Mouse (Mus musculus): Measurements from ENCODE around the gene Creg2. TPM values are rescaled to one million over a fixed set of nuclear protein-coding genes. Genes with fewer than 3 reads are reported as not detected.

The Creg2 gene
- polyA plus RNA-seq, 1 experiment from 2014 or later = 6.8 TPM

DNA sequence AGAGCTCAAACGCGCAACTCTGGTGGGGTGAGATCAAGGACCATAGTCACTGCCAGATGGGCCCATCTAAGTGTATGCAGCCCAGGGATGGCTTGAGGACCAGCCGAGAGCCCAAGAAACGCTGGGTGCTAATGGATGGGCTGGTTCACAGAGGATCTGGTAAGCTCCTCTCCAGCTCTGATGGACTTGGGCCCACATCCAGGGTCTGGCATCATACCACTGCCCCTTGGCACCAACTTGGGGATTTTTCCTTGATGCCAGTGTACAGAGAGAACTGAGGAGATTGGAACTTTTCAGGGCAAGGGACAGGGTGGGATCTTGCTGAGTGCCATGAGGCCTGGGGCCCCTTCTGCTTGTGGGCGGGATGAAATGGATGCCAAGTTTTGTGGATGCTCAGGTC is 30.4 kb upstream of the Creg2 start:
- Histone ChIP-seq H3K27me3 (ENCODE audit: control insufficient read depth, insufficient read depth, low read length) (no peaks in the 10 kb centered on the region), H3K4me1 (replicated peaks; ENCODE audit: control insufficient read depth, insufficient read depth, low read length) (no peaks in the 10 kb centered on the region), H3K27ac (no peak overlapping the region), H3K9me3 (ENCODE audit: control insufficient read depth, low read length) (no peaks in the 10 kb centered on the region), H3K4me2 (replicated peaks) (no peak overlapping the region), H3K36me3 (replicated peaks; ENCODE audit: control insufficient read depth, insufficient read depth) (no peaks in the 10 kb centered on the region), H3K4me3 (replicated peaks; ENCODE audit: low read length) (no peak overlapping the region), H3K9ac (no peak overlapping the region)
- ATAC-seq (ENCODE audit: low FRiP score) (no peak), DNase-seq (ENCODE audit: low spot score) (no peak)
- 92% methylated on average over 5 of the region's 5 CpGs for WGBS

DNA sequence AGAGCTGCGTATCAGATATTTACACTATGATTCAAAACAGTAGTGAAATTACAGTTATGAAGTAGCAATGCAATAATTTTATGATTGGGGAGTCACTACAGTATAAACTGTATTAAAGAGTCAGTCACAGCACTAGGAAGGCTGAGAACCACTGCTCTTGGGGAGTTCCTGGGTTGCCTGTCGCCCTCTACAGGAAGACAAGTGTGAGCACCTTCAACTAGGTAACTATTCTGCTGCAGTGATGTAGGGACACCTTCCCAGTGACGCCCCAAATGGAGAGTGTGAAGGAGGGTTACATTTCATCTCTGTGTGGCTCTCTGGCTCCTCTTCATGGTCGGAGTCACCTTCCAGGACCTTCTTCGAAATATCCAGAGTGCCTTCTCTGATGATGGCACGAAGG is 29.3 kb upstream of the Creg2 start:
- Histone ChIP-seq H3K4me1 (replicated peaks; ENCODE audit: control insufficient read depth, insufficient read depth, low read length) (no peaks in the 10 kb centered on the region), H3K9ac (no peak overlapping the region), H3K27ac (no peak overlapping the region), H3K36me3 (replicated peaks; ENCODE audit: control insufficient read depth, insufficient read depth) (no peaks in the 10 kb centered on the region), H3K9me3 (ENCODE audit: control insufficient read depth, low read length) (no peaks in the 10 kb centered on the region), H3K4me3 (replicated peaks; ENCODE audit: low read length) (no peak overlapping the region), H3K27me3 (ENCODE audit: control insufficient read depth, insufficient read depth, low read length) (no peaks in the 10 kb centered on the region), H3K4me2 (replicated peaks) (no peak overlapping the region)
- ATAC-seq (ENCODE audit: low FRiP score) (no peak), DNase-seq (ENCODE audit: low spot score) (no peak)
- WGBS = 67% methylated on average over 6 of the region's 6 CpGs

DNA sequence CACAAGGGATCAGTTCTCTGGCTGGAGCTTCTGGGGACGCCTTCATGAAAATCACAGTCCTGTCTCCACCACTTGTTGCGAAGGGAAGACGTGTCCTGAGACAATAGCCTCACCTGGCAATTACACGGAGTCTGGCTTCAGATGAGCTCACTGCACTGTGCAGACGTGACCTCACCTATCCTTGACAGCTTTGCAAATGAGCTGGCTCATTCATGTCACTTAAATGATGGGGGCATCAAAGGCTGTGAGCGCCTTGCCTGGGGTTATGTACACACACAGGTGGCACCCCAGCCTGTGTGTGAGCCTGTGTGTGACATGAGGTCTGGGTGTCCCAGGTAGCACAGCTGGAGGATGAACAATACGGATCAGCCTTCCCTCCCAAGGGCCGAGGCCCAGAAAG is 27.6 kb upstream of the Creg2 start:
- ATAC-seq (ENCODE audit: low FRiP score) (no peak), DNase-seq (ENCODE audit: low spot score) (no peak)
- Histone ChIP-seq H3K9me3 (ENCODE audit: control insufficient read depth, low read length) (no peaks in the 10 kb centered on the region), H3K27me3 (ENCODE audit: control insufficient read depth, insufficient read depth, low read length) (no peaks in the 10 kb centered on the region), H3K27ac (no peak overlapping the region), H3K4me3 (replicated peaks; ENCODE audit: low read length) (no peak overlapping the region), H3K36me3 (replicated peaks; ENCODE audit: control insufficient read depth, insufficient read depth) (no peaks in the 10 kb centered on the region), H3K4me1 (replicated peaks; ENCODE audit: control insufficient read depth, insufficient read depth, low read length) (no peaks in the 10 kb centered on the region), H3K4me2 (replicated peaks) (no peak overlapping the region), H3K9ac (no peak overlapping the region)
- 72% methylated on average over 8 of the region's 8 CpGs for WGBS

DNA sequence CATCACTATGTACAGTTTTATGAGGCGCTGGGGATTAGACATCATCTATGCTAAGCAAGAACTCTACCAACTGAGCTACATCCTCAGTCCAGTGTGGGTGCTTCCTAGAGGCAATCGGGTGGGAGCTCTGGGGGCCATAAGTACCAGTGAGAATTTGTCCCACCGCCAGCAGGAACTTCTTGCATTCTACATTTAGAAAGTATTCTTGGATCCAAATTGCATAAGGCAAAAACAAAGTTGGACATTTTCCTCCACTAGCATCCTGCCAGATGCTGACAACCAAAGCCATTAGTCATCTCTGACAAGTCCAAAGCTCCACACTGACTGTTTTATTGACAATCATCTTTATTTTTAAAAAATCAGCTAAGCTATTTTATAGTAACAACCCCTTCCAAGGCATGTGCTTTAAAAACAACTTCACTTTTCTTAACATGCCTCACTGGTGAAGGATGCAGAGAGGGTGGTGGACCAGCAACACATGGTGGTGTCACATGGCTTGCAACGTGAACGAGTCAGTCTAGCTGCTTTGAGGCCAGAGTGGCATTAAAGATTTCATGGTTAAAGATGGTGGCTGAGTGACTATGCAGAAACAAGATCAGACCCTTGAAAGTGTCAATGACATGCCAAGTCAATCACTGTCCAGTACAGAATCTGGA is 25.1 kb upstream of the Creg2 start:
- Histone ChIP-seq H3K9ac (no peak overlapping the region), H3K9me3 (ENCODE audit: control insufficient read depth, low read length) (no peaks in the 10 kb centered on the region), H3K4me2 (replicated peaks) (no peak overlapping the region), H3K4me1 (replicated peaks; ENCODE audit: control insufficient read depth, insufficient read depth, low read length) (no peaks in the 10 kb centered on the region), H3K27me3 (ENCODE audit: control insufficient read depth, insufficient read depth, low read length) (no peaks in the 10 kb centered on the region), H3K4me3 (replicated peaks; ENCODE audit: low read length) (no peak overlapping the region), H3K36me3 (replicated peaks; ENCODE audit: control insufficient read depth, insufficient read depth) (no peaks in the 10 kb centered on the region), H3K27ac (no peak overlapping the region)
- no peak for ATAC-seq (ENCODE audit: low FRiP score)
- 88% methylated on average over 5 of the region's 5 CpGs for WGBS
- DNase-seq (ENCODE audit: low spot score) = no peak

DNA sequence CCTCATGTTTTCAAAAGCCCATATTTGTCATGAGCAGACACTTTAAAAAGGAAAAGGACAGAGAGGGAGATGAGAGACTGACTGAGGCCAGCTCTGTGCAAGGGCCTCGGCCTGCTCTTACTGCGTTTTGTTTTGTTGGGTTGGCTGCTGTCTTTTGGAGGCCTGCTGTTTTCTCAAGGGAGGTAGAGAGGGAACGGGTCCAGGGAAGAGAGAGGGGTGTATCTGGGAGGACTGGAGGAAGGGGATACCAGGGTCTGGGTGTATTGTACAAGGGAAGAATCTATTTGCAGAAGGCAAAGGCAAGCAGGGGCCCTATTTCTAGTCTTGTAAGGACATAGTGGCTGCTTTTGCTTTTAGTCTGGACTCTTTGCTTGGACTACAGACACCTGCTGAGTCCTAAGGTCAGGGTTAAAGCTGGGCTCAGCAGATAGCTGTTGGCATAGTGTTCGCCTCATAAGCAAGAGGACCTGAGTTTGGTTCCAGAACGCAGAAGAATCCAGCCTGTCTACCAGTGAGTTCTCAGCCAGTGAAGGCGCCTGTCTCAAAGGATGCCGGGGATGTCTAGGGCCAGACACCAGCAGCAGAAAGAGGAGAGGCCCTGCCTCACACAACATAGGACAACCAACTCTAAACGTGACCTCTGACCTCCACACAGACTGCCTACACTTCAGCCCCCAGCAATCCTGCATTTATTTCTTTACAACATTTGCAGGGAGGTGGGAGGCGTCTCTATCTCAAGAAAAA is 21.3 kb upstream of the Creg2 start:
- no peak overlapping the region for H3K4me2 ChIP-seq (replicated peaks)
- no peak overlapping the region for H3K9ac ChIP-seq
- H3K4me1 ChIP-seq (replicated peaks; ENCODE audit: control insufficient read depth, insufficient read depth, low read length) = no peaks in the 10 kb centered on the region
- no peaks in the 10 kb centered on the region for H3K27me3 ChIP-seq (ENCODE audit: control insufficient read depth, insufficient read depth, low read length)
- H3K9me3 ChIP-seq (ENCODE audit: control insufficient read depth, low read length) = 0 out of 2 replicates have a peak, but pooled peaks cover 5% of the 10 kb centered on the region
- no peak overlapping the region for H3K4me3 ChIP-seq (replicated peaks; ENCODE audit: low read length)
- no peak for ATAC-seq (ENCODE audit: low FRiP score)
- no peaks in the 10 kb centered on the region for H3K36me3 ChIP-seq (replicated peaks; ENCODE audit: control insufficient read depth, insufficient read depth)
- no peak overlapping the region for H3K27ac ChIP-seq
- no peak for DNase-seq (ENCODE audit: low spot score)
- WGBS = 73% methylated on average over 9 of the region's 9 CpGs

DNA sequence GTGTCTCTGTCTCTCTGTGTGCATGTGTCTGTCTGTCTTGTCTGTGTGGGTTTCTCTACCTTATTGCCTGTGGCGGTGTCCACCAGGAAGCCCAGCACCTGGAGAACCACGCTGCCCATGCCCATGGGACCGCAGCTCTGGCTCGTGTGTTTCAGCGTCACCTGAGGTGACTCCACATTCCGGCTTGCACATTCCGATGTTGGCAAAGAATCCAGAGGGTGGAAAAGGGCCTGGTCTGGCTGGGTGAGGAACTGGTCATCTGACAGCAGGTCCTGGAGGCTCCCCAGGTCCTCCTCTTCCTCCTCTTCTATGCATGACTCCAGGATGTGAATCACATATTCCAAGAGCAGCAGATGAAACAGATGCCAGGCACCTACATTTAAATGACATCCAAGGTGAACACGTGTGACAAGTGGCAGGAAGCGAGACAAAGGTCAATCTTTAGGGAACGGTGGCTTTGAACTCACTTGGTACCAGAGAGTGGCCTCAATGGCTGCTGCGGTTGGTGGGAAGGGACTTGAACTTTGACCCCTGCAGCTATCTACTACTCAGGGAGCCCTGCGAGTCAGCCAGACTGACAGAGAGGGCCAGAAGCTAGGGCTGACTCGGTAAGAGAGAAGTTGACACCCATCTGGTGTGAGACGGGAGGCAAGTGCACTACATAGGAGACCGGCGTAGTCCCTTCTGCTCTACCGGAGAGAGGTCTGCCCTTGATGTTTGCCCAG is 19.1 kb upstream of the Creg2 start:
- Histone ChIP-seq H3K27me3 (ENCODE audit: control insufficient read depth, insufficient read depth, low read length) (no peaks in the 10 kb centered on the region), H3K9me3 (ENCODE audit: control insufficient read depth, low read length) (0 out of 2 replicates have a peak, but pooled peaks cover 5% of the 10 kb centered on the region), H3K9ac (no peak overlapping the region), H3K27ac (no peak overlapping the region), H3K36me3 (replicated peaks; ENCODE audit: control insufficient read depth, insufficient read depth) (no peaks in the 10 kb centered on the region), H3K4me1 (replicated peaks; ENCODE audit: control insufficient read depth, insufficient read depth, low read length) (no peaks in the 10 kb centered on the region; the same call in 1 of the 2 replicates), H3K4me2 (replicated peaks) (no peak overlapping the region), H3K4me3 (replicated peaks; ENCODE audit: low read length) (no peak overlapping the region)
- no peak for DNase-seq (ENCODE audit: low spot score)
- WGBS = 91% methylated on average over 17 of the region's 17 CpGs
- no peak for ATAC-seq (ENCODE audit: low FRiP score)

DNA sequence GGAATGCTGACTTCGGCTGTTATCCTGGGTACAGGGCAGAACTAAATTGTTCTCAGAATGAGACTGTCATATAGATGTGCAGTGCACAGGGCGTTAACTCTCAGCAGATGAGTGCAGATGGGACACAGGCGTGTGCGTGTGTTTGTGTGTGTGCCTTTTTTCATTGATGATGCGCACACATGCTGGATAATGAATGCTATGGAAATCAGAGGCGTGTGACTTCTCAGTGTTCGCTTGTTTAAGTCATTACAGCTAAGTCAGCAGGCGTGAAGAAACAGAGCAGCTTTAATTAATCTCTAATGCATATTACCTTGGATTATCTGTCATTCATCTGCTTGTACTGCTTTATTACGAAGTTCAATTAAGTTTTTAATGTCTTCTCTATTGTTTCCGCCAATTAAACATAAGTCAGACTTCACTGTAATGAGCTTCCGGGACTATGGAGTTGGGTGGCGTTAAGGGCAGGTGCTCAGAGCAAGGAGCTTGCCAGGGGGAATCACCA is 15.5 kb upstream of the Creg2 start:
- 51% methylated on average over 12 of the region's 12 CpGs for WGBS
- H3K27ac ChIP-seq = no peak overlapping the region
- 0 out of 2 replicates have a peak, but pooled peaks cover 5% of the 10 kb centered on the region for H3K9me3 ChIP-seq (ENCODE audit: control insufficient read depth, low read length)
- no peaks in the 10 kb centered on the region for H3K36me3 ChIP-seq (replicated peaks; ENCODE audit: control insufficient read depth, insufficient read depth)
- no peak for DNase-seq (ENCODE audit: low spot score)
- H3K4me2 ChIP-seq (replicated peaks) = no peak overlapping the region
- H3K27me3 ChIP-seq (ENCODE audit: control insufficient read depth, insufficient read depth, low read length) = no peaks in the 10 kb centered on the region
- ATAC-seq (ENCODE audit: low FRiP score) = peak; percentile 57
- no peaks in the 10 kb centered on the region; the same call in 1 of the 2 replicates for H3K4me1 ChIP-seq (replicated peaks; ENCODE audit: control insufficient read depth, insufficient read depth, low read length)
- H3K4me3 ChIP-seq (replicated peaks; ENCODE audit: low read length) = no peak overlapping the region
- H3K9ac ChIP-seq = no peak overlapping the region

DNA sequence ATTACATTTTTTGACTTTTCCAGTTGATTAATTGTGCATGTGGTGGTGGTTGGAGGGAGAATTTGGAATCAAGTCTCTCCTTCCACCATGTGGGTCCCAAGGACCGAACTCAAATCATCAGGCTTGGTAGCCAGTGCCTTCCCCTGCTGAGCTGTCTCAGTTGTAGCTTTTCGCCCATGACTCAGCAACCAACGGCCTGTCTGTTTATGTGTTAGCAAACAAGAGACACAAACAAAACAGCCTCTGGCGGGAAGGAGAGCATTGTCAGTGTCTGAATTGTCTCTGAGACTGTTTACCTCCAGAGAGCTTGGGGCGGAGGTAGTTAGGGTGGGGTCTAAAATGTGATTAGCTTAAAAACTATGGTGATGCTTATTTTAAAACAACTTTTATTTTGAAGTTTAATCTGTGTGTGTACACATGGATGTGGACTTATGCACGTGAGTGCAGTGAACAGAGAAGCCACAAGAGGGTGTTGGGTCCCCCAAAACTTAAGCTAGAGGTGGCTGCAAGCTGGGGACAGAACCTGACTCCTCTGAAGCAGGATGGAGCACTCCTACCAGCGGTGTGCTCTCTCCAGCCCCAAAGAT is 12.9 kb upstream of the Creg2 start:
- no peaks in the 10 kb centered on the region for H3K9me3 ChIP-seq (ENCODE audit: control insufficient read depth, low read length)
- H3K4me1 ChIP-seq (replicated peaks; ENCODE audit: control insufficient read depth, insufficient read depth, low read length) = no peaks in the 10 kb centered on the region; the same call in 1 of the 2 replicates
- 89% methylated on average over 7 of the region's 7 CpGs for WGBS
- H3K36me3 ChIP-seq (replicated peaks; ENCODE audit: control insufficient read depth, insufficient read depth) = no peaks in the 10 kb centered on the region
- no peaks in the 10 kb centered on the region for H3K27me3 ChIP-seq (ENCODE audit: control insufficient read depth, insufficient read depth, low read length)
- no peak overlapping the region for H3K9ac ChIP-seq
- DNase-seq (ENCODE audit: low spot score) (no peak), ATAC-seq (ENCODE audit: low FRiP score) (no peak)
- no peak overlapping the region for H3K4me3 ChIP-seq (replicated peaks; ENCODE audit: low read length)
- H3K4me2 ChIP-seq (replicated peaks) = no peak overlapping the region
- no peak overlapping the region for H3K27ac ChIP-seq

DNA sequence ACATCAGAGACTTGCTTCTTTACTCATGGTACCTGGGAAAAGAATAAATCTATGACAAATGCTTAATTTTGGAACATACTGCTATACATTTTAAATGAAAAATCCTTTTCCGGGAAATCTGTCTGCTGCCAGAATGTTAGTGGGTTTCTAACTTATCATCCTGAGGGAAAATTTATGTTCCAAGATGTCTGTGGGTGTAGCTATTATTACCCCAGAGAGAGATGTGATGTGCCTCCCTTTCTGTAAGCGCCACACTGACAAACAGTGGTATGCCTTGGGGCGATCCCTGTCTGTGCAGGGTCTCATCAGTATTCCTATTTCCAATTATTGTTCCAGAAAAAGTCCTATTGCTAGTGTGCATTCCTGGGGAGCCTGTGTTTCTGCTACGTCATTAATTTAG is 11.8 kb upstream of the Creg2 start:
- Histone ChIP-seq H3K27me3 (ENCODE audit: control insufficient read depth, insufficient read depth, low read length) (no peaks in the 10 kb centered on the region), H3K4me3 (replicated peaks; ENCODE audit: low read length) (no peak overlapping the region), H3K9ac (no peak overlapping the region), H3K27ac (no peak overlapping the region), H3K4me1 (replicated peaks; ENCODE audit: control insufficient read depth, insufficient read depth, low read length) (no peaks in the 10 kb centered on the region; the same call in 1 of the 2 replicates), H3K9me3 (ENCODE audit: control insufficient read depth, low read length) (no peaks in the 10 kb centered on the region), H3K4me2 (replicated peaks) (no peak overlapping the region), H3K36me3 (replicated peaks; ENCODE audit: control insufficient read depth, insufficient read depth) (no peaks in the 10 kb centered on the region)
- no peak for DNase-seq (ENCODE audit: low spot score)
- 0 out of 2 replicates have a peak, but pooled peaks have one; percentile 37 for ATAC-seq (ENCODE audit: low FRiP score)
- 63% methylated on average over 4 of the region's 4 CpGs for WGBS

Measured in hindbrain, embryonic 14.5 days (tissue).